Mouse (Mus musculus) right cerebral cortex, postnatal 10 days (tissue): ENCODE data around the gene Taz.

Experiments used
- DNase-seq, 2 experiments: peaks; one replicate each; pipeline ENCODE4 v3.0.0; 2021; ENCODE audit warnings: low spot score in 2 of 2

Taz gene

GRCm38 (mm10) chrX:74281041-74281731 lies 526 bp upstream of the Taz start:
- no peak for DNase-seq

GRCm38 (mm10) chrX:74282395-74283091 lies 831 bp downstream of the Taz start:
- DNase-seq: peak; percentile 92

DNA sequence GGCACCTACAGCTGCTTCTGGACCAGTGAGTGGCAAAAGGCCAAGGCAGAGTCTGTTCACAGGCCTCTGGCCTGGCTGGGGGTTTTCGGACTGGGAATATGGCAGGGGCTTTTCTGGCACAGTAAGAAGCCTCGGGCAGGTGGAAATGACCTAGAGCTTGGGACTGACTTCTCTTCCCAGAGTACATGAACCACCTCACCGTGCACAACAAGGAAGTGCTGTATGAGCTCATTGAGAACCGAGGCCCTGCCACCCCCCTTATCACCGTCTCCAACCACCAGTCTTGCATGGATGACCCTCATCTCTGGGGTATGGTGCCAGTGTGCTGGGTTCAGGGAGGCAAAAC lies 1.4 kb downstream of the Taz start:
- no peak for DNase-seq

DNA sequence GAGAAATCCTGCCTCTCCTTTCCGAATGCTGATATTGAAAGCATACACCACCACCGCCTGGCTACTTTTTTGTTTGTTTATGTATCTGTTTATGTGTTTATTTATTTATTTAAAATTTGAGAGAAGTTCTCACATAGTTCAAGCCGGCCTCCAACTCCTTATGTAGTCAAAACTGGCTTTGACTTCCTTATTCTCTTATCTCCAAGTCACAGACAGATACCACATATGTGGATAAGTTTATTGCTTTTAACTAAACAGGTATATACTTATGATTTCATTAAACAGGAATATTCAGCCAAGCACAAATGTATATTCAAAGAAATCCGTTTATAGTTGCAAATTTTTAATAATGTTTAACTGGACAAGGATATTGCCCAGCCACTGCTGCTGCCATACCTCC lies 11.7 kb downstream of the Taz start:
- no peak for DNase-seq

GRCm38 (mm10) chrX:74296538-74297448 lies 15.1 kb downstream of the Taz start, which contains the start of gene Atp6ap1:
Gene Atp6ap1, plus strand, starts transcription at chrX:74297097.
- peak; percentile 96 to 97 for DNase-seq

DNA sequence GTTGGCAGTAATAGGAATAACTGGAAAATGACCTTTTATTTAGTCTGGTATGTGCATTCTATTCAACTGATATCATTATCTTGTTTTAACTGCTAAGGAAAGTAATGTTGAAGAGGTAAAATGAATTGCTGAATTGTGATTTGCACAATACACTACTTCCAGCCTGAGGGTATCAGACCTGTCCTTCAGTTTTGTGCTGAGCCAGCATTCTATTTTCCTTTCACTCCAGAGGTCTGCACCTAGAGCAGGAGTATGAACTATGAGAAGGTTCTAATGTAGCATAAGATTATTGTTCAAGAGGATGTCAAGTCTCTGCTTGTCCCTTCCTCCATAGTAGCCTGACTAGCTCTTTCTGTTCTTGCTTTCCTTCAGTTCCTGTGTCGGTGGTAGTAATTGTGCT lies 16.6 kb downstream of the Taz start:
- no peak for DNase-seq

GRCm38 (mm10) chrX:74299721-74300120 lies 18.0 kb downstream of the Taz start:
- DNase-seq: no peak

- peak; percentile 77 to 80 for DNase-seq
These were observed 23.4 kb downstream of the Taz start, which contains the start of gene Gdi1 for GRCm38 (mm10) chrX:74304867-74305700. Gene Gdi1, plus strand, starts transcription at chrX:74304998.

DNA sequence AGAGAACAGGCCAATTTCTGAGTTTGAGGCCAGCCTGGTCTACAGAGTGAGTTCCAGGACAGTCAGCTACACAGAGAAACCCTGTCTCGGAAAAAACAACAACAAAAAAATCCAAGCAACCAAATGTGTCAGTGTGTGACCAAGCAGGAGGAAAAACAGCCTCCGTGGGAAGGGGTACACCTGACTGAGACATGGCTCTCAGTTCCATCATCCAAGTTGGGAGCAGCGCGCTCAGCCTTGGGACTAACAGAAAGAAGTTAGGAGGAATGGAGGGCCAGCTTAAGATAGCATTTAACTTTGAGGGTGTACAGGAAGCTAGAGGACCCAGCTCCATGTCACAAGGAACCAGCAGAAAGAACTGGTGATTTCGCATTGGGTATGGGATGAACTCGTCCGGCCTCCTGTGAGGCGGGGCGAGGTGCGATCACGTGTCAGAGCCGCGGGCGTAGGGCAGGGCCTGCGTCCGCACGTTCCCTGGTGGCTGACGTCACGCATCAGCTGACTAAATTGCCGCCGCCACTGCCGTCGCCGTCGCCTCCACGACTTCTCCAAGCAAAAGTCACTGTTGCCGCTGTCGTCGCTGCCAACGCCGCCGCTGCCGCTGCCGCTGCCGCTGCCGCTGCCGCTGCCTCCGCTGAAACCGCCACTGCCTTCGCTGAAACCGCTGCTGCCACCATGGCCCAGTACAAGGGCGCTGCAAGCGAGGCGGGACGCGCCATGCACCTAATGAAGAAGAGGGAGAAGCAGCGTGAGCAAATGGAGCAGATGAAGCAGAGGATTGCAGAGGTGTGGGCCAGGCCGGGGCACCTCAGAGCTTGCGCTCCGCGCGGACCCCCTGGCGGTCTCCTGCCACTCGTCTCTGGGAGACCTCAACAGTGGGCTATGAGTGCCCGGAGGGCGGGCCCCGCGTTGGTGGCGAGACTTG lies 31.1 kb downstream of the Taz start, which contains the start of gene Fam50a:
Fam50a (plus strand) TSS at position 494 of the 925 bp plus-strand sequence.
- peak; percentile 94 to 95 for DNase-seq

DNA sequence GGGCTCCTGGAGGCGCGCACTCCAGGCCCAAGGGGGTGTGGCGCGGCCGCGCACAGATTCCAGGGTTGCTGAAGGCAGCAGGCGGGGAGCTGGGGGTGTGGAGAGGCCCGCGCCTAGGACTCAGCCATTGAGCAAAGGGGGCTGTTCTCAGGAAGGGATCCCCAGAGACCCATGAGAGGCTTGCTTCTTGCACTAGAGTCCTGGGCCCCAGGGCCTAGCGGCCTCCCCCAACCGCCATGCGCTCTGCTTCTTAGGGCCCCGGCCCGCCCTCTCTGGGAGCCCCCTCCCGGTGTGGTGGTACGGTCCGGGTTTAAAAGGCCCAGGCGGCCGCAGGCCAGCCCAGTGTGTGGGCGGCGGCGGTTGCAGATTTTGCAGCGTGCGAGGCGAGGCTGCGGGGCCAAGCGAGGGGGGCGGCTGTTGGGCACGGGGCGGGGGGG lies 47.0 kb downstream of the Taz start, which contains the start of gene Plxna3:
Plxna3 (plus strand) TSS at position 342 of the 437 bp plus-strand sequence.
- peak; percentile 70 to 77 for DNase-seq

GRCm38 (mm10) chrX:74329215-74329671 lies 47.5 kb downstream of the Taz start:
- no peak for DNase-seq

GRCm38 (mm10) chrX:74330166-74330930 lies 48.6 kb downstream of the Taz start:
- no peak for DNase-seq
